Mouse (Mus musculus) megakaryocyte, embryonic 14.5 days (primary cell): ENCODE data around the gene Josd1. TPM values are rescaled to one million over a fixed set of nuclear protein-coding genes. Genes with fewer than 3 reads are reported as not detected.

ENCODE experiments used
- H3K27me3 ChIP-seq: replicated peaks from 2 replicates; pipeline ENCODE3; 2012; ENCODE audit warnings: inconsistent platforms
- H3K36me3 ChIP-seq: replicated peaks from 2 replicates; pipeline ENCODE3; 2012; ENCODE audit warnings: low read length, inconsistent platforms, mixed read lengths
- H3K4me1 ChIP-seq: 2 replicates; pipeline ENCODE4 v1.6.1; 2012; ENCODE audit warnings: inconsistent platforms
- H3K4me3 ChIP-seq: replicated peaks from 2 replicates; pipeline ENCODE3; 2012; ENCODE audit warnings: moderate library complexity, mild to moderate bottlenecking, inconsistent platforms
- H3K9me3 ChIP-seq: 2 replicates; pipeline ENCODE4 v1.6.1; 2012; ENCODE audit warnings: inconsistent platforms
- FLI1 ChIP-seq: IDR thresholded peaks from 2 replicates; pipeline ENCODE4 v1.6.1; 2012; ENCODE audit warnings: low read length, inconsistent platforms, mixed read lengths
- GATA1 ChIP-seq: IDR thresholded peaks from 3 replicates; pipeline ENCODE4 v1.6.1; 2012; ENCODE audit warnings: mixed read lengths, low read length, inconsistent platforms, borderline replicate concordance
- polyA plus RNA-seq: library from polyadenylated mRNA; stranded (reverse); fragments of >175 nt; gene quantifications from 2 replicates; pipeline ENCODE4 v1.2.3, GENCODE M21; 2012; ENCODE audit warnings: low replicate concordance; ENCODE audit not compliant: insufficient read depth

Josd1 gene
- polyA plus RNA-seq, 1 experiment, result 5.4 TPM

DNA sequence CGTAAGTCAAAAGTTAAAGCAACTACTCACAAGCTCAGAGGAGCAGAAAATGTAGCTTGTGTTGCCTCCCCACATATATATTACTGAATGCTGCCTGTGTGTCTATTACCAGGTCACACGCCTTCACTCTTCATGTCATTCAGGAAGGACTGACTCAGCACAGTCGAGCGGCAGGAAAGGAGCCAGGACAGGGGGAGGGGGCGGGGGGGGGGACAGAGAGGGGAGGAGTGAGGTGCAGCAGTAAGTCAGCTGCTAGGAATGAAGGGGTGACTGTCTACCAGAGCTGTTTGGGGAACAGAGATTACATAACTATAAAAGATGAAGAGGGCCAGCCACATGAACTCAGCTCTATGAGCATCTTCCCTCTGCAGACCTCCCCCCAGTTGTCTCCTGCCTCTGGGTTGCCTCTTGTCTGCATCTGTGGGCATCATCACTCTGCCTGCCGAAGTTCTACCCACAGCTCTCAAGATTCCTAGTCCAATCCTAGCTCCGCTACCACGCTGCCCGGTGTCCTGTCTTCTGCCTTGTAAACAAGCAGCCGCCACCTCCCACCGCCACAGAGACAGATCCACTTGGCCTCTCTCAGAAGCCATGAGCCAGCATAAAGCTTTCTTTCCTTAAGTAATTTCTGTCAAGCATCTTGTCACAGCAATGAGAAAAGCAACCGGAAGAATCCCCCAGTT is 46.4 kb downstream of the Josd1 start:
- Histone ChIP-seq H3K4me3 (peak overlapping the region; percentile 79), H3K4me1 (peaks cover 56% of the 10 kb centered on the region), H3K36me3 (peaks cover 30% of the 10 kb centered on the region), H3K9me3 (no peaks in the 10 kb centered on the region), H3K27me3 (peaks cover 18% of the 10 kb centered on the region)
- TF ChIP-seq FLI1, result no peak
- TF ChIP-seq GATA1, result no peak

DNA sequence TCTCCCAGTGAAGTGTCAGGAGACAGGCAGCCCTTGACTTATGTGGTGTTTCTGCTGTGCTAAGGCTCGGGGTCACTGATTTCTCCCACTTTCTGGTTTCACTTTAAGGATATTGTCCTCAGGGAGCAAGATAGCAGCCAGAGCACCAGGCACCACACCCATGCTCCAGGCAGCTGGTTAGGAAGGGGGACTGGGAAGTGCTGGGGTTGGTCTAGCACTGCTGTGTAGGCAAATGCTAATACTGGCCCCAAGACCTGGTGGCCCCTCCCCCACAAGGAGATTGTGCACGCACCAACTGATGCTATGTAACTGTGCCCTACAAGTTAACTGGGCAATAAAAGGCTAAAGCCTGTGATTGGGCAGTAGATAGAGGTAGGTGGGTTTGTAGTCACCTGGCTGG is 57.2 kb downstream of the Josd1 start:
- H3K36me3 ChIP-seq, result peaks cover 35% of the 10 kb centered on the region
- H3K27me3 ChIP-seq, result peaks cover 42% of the 10 kb centered on the region
- peaks cover 6% of the 10 kb centered on the region for H3K4me1 ChIP-seq
- no peak overlapping the region for H3K4me3 ChIP-seq
- peaks cover 11% of the 10 kb centered on the region for H3K9me3 ChIP-seq
- TF ChIP-seq FLI1 (no peak), GATA1 (no peak)

Other genes starting within 250 kb of the Josd1 start
- 77.4 and 115 TPM in 2 replicates for gene Csnk1e, start 232.4 kb downstream of the Josd1 start, polyA plus RNA-seq
- not detected in 2 replicates for gene Kcnj4, start 182.7 kb downstream of the Josd1 start, polyA plus RNA-seq
- gene Kdelr3, start 171.5 kb downstream of the Josd1 start, polyA plus RNA-seq, result not detected in 2 replicates
- 12.7 and 14.2 TPM in 2 replicates for gene Ddx17, start 141.2 kb downstream of the Josd1 start, polyA plus RNA-seq
- gene Dmc1, start 82.8 kb downstream of the Josd1 start, polyA plus RNA-seq, result not detected in 2 replicates
- gene Fam227a, start 29.0 kb downstream of the Josd1 start, polyA plus RNA-seq, result 0.38 and 2.9 TPM in 2 replicates
- gene Cby1, start 28.7 kb downstream of the Josd1 start, polyA plus RNA-seq, result 122 and 127 TPM in 2 replicates
- gene Tomm22, start 17.1 kb downstream of the Josd1 start, polyA plus RNA-seq, result 60.9 and 120 TPM in 2 replicates
- gene Gtpbp1, start 2.9 kb upstream of the Josd1 start, polyA plus RNA-seq, result 42.4 and 70.4 TPM in 2 replicates
- 27.2 and 34.9 TPM in 2 replicates for gene Sun2, start 54.6 kb upstream of the Josd1 start, polyA plus RNA-seq
- gene Dnal4, start 89.9 kb upstream of the Josd1 start, polyA plus RNA-seq, result 23.4 and 30.0 TPM in 2 replicates
- 0.03 TPM in 1 of 2 replicates, not detected in the other for gene Nptxr, start 116.8 kb upstream of the Josd1 start, polyA plus RNA-seq
- gene Npcd, start 146.3 kb upstream of the Josd1 start, polyA plus RNA-seq, result 0.09 TPM in 1 of 2 replicates, not detected in the other
- gene Cbx6, start 146.8 kb upstream of the Josd1 start, polyA plus RNA-seq, result 17.1 and 24.0 TPM in 2 replicates
- 0.81 and 1.1 TPM in 2 replicates for gene Apobec3, start 203.7 kb upstream of the Josd1 start, polyA plus RNA-seq